Mouse (Mus musculus): ENCODE measurements around the gene Phf6. TPM values are rescaled to one million over a fixed set of nuclear protein-coding genes. Genes with fewer than 3 reads are reported as not detected.

Phf6 gene
- polyA plus RNA-seq, 1 experiment from 2014 or later = 8.1 TPM

GRCm38 (mm10) chrX:52934496-52934895 is 22.4 kb downstream of the Phf6 start:
- TF ChIP-seq EP300 (IDR thresholded peaks at IDR 0.05) (no peak), CTCF (IDR thresholded peaks at IDR 0.05) (peak; percentile 74)
- no peak overlapping the region for H3K27ac ChIP-seq (ENCODE audit: low read length)
- DNase-seq (ENCODE audit: low spot score) (peak; percentile 60), ATAC-seq (no peak)
- no peak overlapping the region for H3K9ac ChIP-seq (replicated peaks; ENCODE audit: low read depth)
- no peaks in the 10 kb centered on the region for H3K4me1 ChIP-seq (ENCODE audit: insufficient read depth, low read depth, low read length)
- H3K9me3 ChIP-seq (ENCODE audit: low read length) = no peaks in the 10 kb centered on the region
- no peaks in the 10 kb centered on the region for H3K27me3 ChIP-seq (replicated peaks; ENCODE audit: insufficient read depth, low read length)
- no peak overlapping the region for H3K4me2 ChIP-seq (replicated peaks; ENCODE audit: low read depth, low read length)
- 18% methylated on average over 2 of the region's 2 CpGs for WGBS
- H3K36me3 ChIP-seq (ENCODE audit: insufficient read depth, low read length) = no peaks in the 10 kb centered on the region
- H3K4me3 ChIP-seq (ENCODE audit: low read depth, low read length) = no peak overlapping the region

GRCm38 (mm10) chrX:52945509-52945908 is 33.4 kb downstream of the Phf6 start:
- ATAC-seq (no peak), DNase-seq (ENCODE audit: low spot score) (no peak)
- no peak overlapping the region for H3K9ac ChIP-seq (replicated peaks; ENCODE audit: low read depth)
- H3K27me3 ChIP-seq (replicated peaks; ENCODE audit: insufficient read depth, low read length) = no peaks in the 10 kb centered on the region
- no peak overlapping the region for H3K27ac ChIP-seq (ENCODE audit: low read length)
- TF ChIP-seq EP300 (IDR thresholded peaks at IDR 0.05) (no peak), CTCF (IDR thresholded peaks at IDR 0.05) (no peak)
- H3K4me2 ChIP-seq (replicated peaks; ENCODE audit: low read depth, low read length) = no peak overlapping the region
- H3K36me3 ChIP-seq (ENCODE audit: insufficient read depth, low read length) = no peaks in the 10 kb centered on the region
- H3K9me3 ChIP-seq (ENCODE audit: low read length) = no peaks in the 10 kb centered on the region
- H3K4me1 ChIP-seq (ENCODE audit: insufficient read depth, low read depth, low read length) = no peaks in the 10 kb centered on the region
- WGBS = 82% methylated on average over 5 of the region's 5 CpGs
- no peak overlapping the region for H3K4me3 ChIP-seq (ENCODE audit: low read depth, low read length)

- H3K27me3 ChIP-seq (replicated peaks; ENCODE audit: insufficient read depth, low read length) = no peaks in the 10 kb centered on the region
- ATAC-seq (no peak), DNase-seq (ENCODE audit: low spot score) (peak; percentile 29)
- WGBS = 54% methylated on average over 2 of the region's 2 CpGs
- no peak overlapping the region for H3K4me3 ChIP-seq (ENCODE audit: low read depth, low read length)
- H3K4me2 ChIP-seq (replicated peaks; ENCODE audit: low read depth, low read length) = no peak overlapping the region
- TF ChIP-seq CTCF (IDR thresholded peaks at IDR 0.05) (peak; percentile 63), EP300 (IDR thresholded peaks at IDR 0.05) (no peak)
- no peak overlapping the region for H3K27ac ChIP-seq (ENCODE audit: low read length)
- no peaks in the 10 kb centered on the region for H3K36me3 ChIP-seq (ENCODE audit: insufficient read depth, low read length)
- H3K4me1 ChIP-seq (ENCODE audit: insufficient read depth, low read depth, low read length) = no peaks in the 10 kb centered on the region
- H3K9me3 ChIP-seq (ENCODE audit: low read length) = no peaks in the 10 kb centered on the region
- H3K9ac ChIP-seq (replicated peaks; ENCODE audit: low read depth) = no peak overlapping the region
Measured at GRCm38 (mm10) chrX:52949713-52950112, 37.6 kb downstream of the Phf6 start.

GRCm38 (mm10) chrX:52956942-52957341 is 44.9 kb downstream of the Phf6 start:
- DNase-seq (ENCODE audit: low spot score) (no peak), ATAC-seq (no peak)
- Histone ChIP-seq H3K27ac (ENCODE audit: low read length) (no peak overlapping the region), H3K9ac (replicated peaks; ENCODE audit: low read depth) (no peak overlapping the region), H3K4me3 (ENCODE audit: low read depth, low read length) (no peak overlapping the region), H3K4me1 (ENCODE audit: insufficient read depth, low read depth, low read length) (no peaks in the 10 kb centered on the region), H3K4me2 (replicated peaks; ENCODE audit: low read depth, low read length) (no peak overlapping the region), H3K27me3 (replicated peaks; ENCODE audit: insufficient read depth, low read length) (no peaks in the 10 kb centered on the region), H3K36me3 (ENCODE audit: insufficient read depth, low read length) (no peaks in the 10 kb centered on the region), H3K9me3 (ENCODE audit: low read length) (no peaks in the 10 kb centered on the region)
- 77% methylated on average over 4 of the region's 4 CpGs for WGBS
- no peak for TF ChIP-seq EP300 (IDR thresholded peaks at IDR 0.05)
- TF ChIP-seq CTCF (IDR thresholded peaks at IDR 0.05) = no peak

- ATAC-seq = no peak
- Histone ChIP-seq H3K4me3 (ENCODE audit: low read depth, low read length) (no peak overlapping the region), H3K27me3 (replicated peaks; ENCODE audit: insufficient read depth, low read length) (no peaks in the 10 kb centered on the region), H3K9me3 (ENCODE audit: low read length) (no peaks in the 10 kb centered on the region), H3K4me1 (ENCODE audit: insufficient read depth, low read depth, low read length) (no peaks in the 10 kb centered on the region), H3K9ac (replicated peaks; ENCODE audit: low read depth) (no peak overlapping the region), H3K36me3 (ENCODE audit: insufficient read depth, low read length) (no peaks in the 10 kb centered on the region), H3K4me2 (replicated peaks; ENCODE audit: low read depth, low read length) (no peak overlapping the region), H3K27ac (ENCODE audit: low read length) (no peak overlapping the region)
- 57% methylated on average over 5 of the region's 5 CpGs for WGBS
- no peak for DNase-seq (ENCODE audit: low spot score)
- no peak for TF ChIP-seq CTCF (IDR thresholded peaks at IDR 0.05)
- TF ChIP-seq EP300 (IDR thresholded peaks at IDR 0.05) = no peak
Measured at GRCm38 (mm10) chrX:52961559-52962110, 49.6 kb downstream of the Phf6 start.

GRCm38 (mm10) chrX:52965149-52965548 is 53.1 kb downstream of the Phf6 start:
- no peak for TF ChIP-seq CTCF (IDR thresholded peaks at IDR 0.05)
- no peak for TF ChIP-seq EP300 (IDR thresholded peaks at IDR 0.05)
- no peaks in the 10 kb centered on the region for H3K4me1 ChIP-seq (ENCODE audit: insufficient read depth, low read depth, low read length)
- H3K9me3 ChIP-seq (ENCODE audit: low read length) = no peaks in the 10 kb centered on the region
- H3K9ac ChIP-seq (replicated peaks; ENCODE audit: low read depth) = no peak overlapping the region
- no peak overlapping the region for H3K4me3 ChIP-seq (ENCODE audit: low read depth, low read length)
- no peak overlapping the region for H3K27ac ChIP-seq (ENCODE audit: low read length)
- ATAC-seq = no peak
- no peaks in the 10 kb centered on the region for H3K27me3 ChIP-seq (replicated peaks; ENCODE audit: insufficient read depth, low read length)
- no peak for DNase-seq (ENCODE audit: low spot score)
- no peak overlapping the region for H3K4me2 ChIP-seq (replicated peaks; ENCODE audit: low read depth, low read length)
- 75% methylated on average over 2 of the region's 2 CpGs for WGBS
- no peaks in the 10 kb centered on the region for H3K36me3 ChIP-seq (ENCODE audit: insufficient read depth, low read length)

Measured in lung, postnatal 0 days (tissue).